Mouse (Mus musculus) testis, adult 2 months (tissue): ENCODE measurements at regions not wholly inside any gene's neighbourhood (a gene's known extent, or its start where the extent isn't known, plus 50 kb on each side); places are given as distances from the start of the nearest gene placed in this dataset.

Source experiments
- H3K27ac ChIP-seq: fragments of 200-500 bp; 2 replicates; pipeline ENCODE4 v1.5.1; 2012; ENCODE audit warnings: low read depth, low read length; ENCODE audit not compliant: control insufficient read depth, insufficient read depth
- H3K27me3 ChIP-seq: fragments of 200-500 bp; 2 replicates; pipeline ENCODE4 v1.6.1; 2012; ENCODE audit warnings: mild to moderate bottlenecking, low read length, moderate library complexity; ENCODE audit not compliant: control insufficient read depth, insufficient read depth
- H3K36me3 ChIP-seq: fragments of 200-500 bp; 2 replicates; pipeline ENCODE4 v1.6.1; 2012; ENCODE audit warnings: mild to moderate bottlenecking, low read length; ENCODE audit not compliant: control insufficient read depth, insufficient read depth
- H3K4me1 ChIP-seq: fragments of 200-500 bp; 2 replicates; pipeline ENCODE4 v1.6.1; 2012; ENCODE audit warnings: low read length; ENCODE audit not compliant: control insufficient read depth, insufficient read depth
- H3K4me3 ChIP-seq: fragments of 200-500 bp; 2 replicates; pipeline ENCODE4 v1.5.1; 2012; ENCODE audit warnings: low read depth, mild to moderate bottlenecking, low read length, moderate library complexity, mixed read lengths; ENCODE audit not compliant: control insufficient read depth
- CTCF ChIP-seq: fragments of 200-500 bp; IDR thresholded peaks from 2 replicates; pipeline ENCODE4 v1.5.1; 2012; ENCODE audit warnings: low read depth, mild to moderate bottlenecking, inconsistent platforms, low read length, moderate library complexity; ENCODE audit not compliant: control insufficient read depth, insufficient read depth, insufficient replicate concordance
- POLR2A ChIP-seq: fragments of 200-500 bp; IDR thresholded peaks from 2 replicates; pipeline ENCODE4 v1.6.1; 2012; ENCODE audit warnings: low read depth, mild to moderate bottlenecking, inconsistent platforms, low read length, moderate library complexity; ENCODE audit not compliant: control insufficient read depth

DNA sequence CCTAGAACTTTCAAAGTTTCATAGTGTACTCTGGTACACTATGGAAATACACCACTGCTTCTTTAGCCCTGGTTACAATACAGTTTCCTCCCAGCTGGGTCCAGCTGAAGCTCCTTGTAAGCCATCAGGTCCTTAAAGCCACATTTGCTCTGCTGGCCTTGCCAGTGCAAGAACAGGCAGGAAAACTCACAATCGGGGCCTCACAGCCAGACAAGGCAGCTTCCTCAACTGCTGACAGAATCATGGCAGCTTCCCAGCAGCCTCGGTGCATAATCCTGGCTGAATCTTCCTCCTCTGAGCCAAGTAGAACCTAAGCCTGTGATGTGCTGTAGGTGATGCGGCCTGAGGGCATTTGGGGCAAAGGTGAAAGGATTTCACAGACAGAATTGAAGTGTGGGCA lies 320.5 kb upstream of the Zmiz1 start:
- no peak for TF ChIP-seq CTCF
- no peak for TF ChIP-seq POLR2A
- Histone ChIP-seq H3K4me3 (no peak overlapping the region), H3K27me3 (no peaks in the 10 kb centered on the region), H3K4me1 (no peaks in the 10 kb centered on the region), H3K36me3 (no peaks in the 10 kb centered on the region), H3K27ac (no peak overlapping the region)

DNA sequence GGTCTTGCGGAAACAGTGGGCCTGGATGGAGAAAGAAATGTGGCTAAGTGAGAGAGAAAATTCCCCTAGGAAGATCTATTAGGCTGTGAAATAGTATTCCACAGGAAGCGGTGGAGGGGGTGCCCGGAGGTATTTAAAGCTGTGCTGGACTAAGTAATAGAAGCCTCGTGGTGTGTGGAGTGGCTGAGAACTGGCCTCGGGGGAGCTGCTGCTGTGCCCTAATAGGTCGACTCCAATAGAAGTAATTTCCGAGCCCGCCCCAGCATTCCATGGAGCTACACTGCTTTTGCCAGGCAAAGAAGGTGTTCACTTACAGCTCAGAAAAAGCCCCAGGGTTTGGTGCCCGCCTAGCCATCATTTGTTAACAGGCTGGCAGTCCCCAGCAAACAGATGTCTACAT lies 317.1 kb upstream of the Zmiz1 start:
- Histone ChIP-seq H3K4me1 (no peaks in the 10 kb centered on the region), H3K4me3 (peak overlapping the region; percentile 50), H3K27ac (no peak overlapping the region), H3K27me3 (no peaks in the 10 kb centered on the region), H3K36me3 (no peaks in the 10 kb centered on the region)
- no peak for TF ChIP-seq POLR2A
- TF ChIP-seq CTCF: no peak

GRCm38 (mm10) chr14:25143051-25143450 lies 315.9 kb upstream of the Zmiz1 start:
- no peak overlapping the region for H3K27ac ChIP-seq
- no peak for TF ChIP-seq CTCF
- TF ChIP-seq POLR2A: no peak
- H3K27me3 ChIP-seq: no peaks in the 10 kb centered on the region
- no peaks in the 10 kb centered on the region for H3K36me3 ChIP-seq
- H3K4me3 ChIP-seq: peak overlapping the region; percentile 60; the same call in 1 of the 2 replicates
- no peaks in the 10 kb centered on the region for H3K4me1 ChIP-seq

- no peaks in the 10 kb centered on the region for H3K36me3 ChIP-seq
- H3K4me3 ChIP-seq: no peak overlapping the region
- no peaks in the 10 kb centered on the region for H3K4me1 ChIP-seq
- no peak for TF ChIP-seq POLR2A
- no peak for TF ChIP-seq CTCF
- no peak overlapping the region for H3K27ac ChIP-seq
- H3K27me3 ChIP-seq: no peaks in the 10 kb centered on the region
Observed at GRCm38 (mm10) chr14:25147731-25148130, 311.3 kb upstream of the Zmiz1 start.

DNA sequence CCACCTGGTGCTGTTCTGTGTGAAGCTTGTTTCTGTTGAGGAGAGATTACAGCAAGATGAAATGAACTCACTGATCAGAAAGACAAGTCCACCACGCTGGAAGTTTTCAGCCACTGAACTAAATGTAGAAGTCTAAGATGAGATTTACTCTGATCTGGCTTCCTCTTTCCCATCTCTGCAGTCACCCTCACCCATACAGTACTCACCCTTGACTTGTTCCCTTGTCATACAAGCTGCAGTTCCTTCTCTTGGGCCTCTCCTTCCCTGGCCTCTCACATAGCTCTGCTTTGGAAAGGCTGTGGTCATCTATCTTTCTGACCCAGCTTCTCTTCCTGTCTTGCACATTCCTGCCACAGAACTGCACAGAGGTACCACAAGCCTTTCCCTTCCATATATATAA lies 308.0 kb upstream of the Zmiz1 start:
- Histone ChIP-seq H3K27ac (no peak overlapping the region), H3K4me3 (no peak overlapping the region), H3K4me1 (no peaks in the 10 kb centered on the region), H3K36me3 (no peaks in the 10 kb centered on the region), H3K27me3 (no peaks in the 10 kb centered on the region)
- TF ChIP-seq POLR2A: no peak
- no peak for TF ChIP-seq CTCF

GRCm38 (mm10) chr14:25151485-25151884 lies 307.5 kb upstream of the Zmiz1 start:
- H3K4me3 ChIP-seq: no peak overlapping the region
- no peak overlapping the region for H3K27ac ChIP-seq
- TF ChIP-seq POLR2A: no peak
- no peak for TF ChIP-seq CTCF
- no peaks in the 10 kb centered on the region for H3K4me1 ChIP-seq
- no peaks in the 10 kb centered on the region for H3K27me3 ChIP-seq
- H3K36me3 ChIP-seq: no peaks in the 10 kb centered on the region

DNA sequence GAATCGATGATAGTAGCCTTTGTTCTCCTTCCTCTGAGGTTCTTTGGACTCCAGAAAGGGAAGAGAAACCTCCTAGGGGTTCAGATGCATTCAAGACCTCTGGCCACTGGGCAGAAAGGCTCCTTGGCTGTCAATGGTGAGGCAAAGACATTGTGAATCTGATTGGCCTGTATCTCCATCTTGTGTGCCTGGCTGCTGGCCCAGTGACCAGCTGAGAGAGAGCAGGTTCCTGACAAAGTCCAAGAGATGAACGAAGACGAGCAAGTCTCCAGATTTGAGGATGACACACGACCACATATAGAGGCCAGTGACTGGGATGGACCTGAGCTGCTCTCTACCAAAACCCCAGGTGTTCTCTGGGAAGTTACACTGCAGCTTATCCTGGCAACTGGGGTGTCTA lies 305.4 kb upstream of the Zmiz1 start:
- TF ChIP-seq CTCF (no peak), POLR2A (no peak)
- H3K27me3 ChIP-seq: no peaks in the 10 kb centered on the region
- H3K27ac ChIP-seq: no peak overlapping the region

DNA sequence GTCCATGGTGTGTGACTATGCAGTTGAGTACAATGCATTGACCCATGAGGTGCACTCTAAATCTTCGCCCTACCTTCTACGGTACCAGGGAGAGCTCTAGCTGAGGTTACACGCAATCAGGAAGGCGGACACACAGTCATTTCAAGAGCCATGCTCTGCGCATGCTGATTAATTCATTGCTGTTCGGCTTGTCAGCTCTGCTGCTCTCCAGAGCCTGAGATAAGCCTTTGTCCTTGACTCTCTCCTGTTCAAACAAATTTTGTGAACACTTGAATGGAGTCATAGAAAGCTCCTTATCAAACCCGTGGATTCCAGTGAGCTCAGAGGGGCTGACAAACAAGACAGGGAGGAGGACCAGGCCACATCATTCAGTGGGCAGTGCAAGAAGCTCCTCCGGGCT lies 304.8 kb upstream of the Zmiz1 start:
- no peaks in the 10 kb centered on the region for H3K36me3 ChIP-seq
- no peak overlapping the region for H3K27ac ChIP-seq
- H3K27me3 ChIP-seq: no peaks in the 10 kb centered on the region
- no peaks in the 10 kb centered on the region for H3K4me1 ChIP-seq
- no peak overlapping the region for H3K4me3 ChIP-seq
- TF ChIP-seq CTCF (no peak), POLR2A (no peak)

More for the DNA sequence above, 305.4 kb upstream of the Zmiz1 start:
- no peak overlapping the region for H3K4me3 ChIP-seq
- no peaks in the 10 kb centered on the region for H3K36me3 ChIP-seq
- H3K4me1 ChIP-seq: no peaks in the 10 kb centered on the region
